Comparison of ENCODE assay signal across 11 mouse cellular contexts in genomic region chr11:113182083-113182861, GRCm38 (mm10).
DNase-seq lines count a peak whose midpoint lies in the region; ATAC-seq and TF ChIP-seq lines count a peak whose summit lies in the region.
"Had no signal": no experiment of that assay in that cellular context is flagged by ENCODE, and none has a peak within 500 bp of the region (broad histone marks: within the 10 kb centered on the region; RNA-seq: fewer than 3 reads in every experiment).

No protein-coding gene starts in this region.

- WGBS in forebrain, postnatal 0 days: 39% methylated on average over 13 of the region's 13 CpGs

- TF ChIP-seq CTCF in forebrain, postnatal 0 days (IDR thresholded peaks at IDR 0.05; ENCODE audit: low read depth): peak; percentile 39

- no peaks in the 10 kb centered on the region for H3K9me3 ChIP-seq in forebrain, postnatal 0 days (ENCODE audit: low read length)
- H3K9me3 ChIP-seq: lung, embryonic 15.5 days had no signal

- no peaks in the 10 kb centered on the region for H3K36me3 ChIP-seq in forebrain, postnatal 0 days (ENCODE audit: insufficient read depth)
- H3K36me3 ChIP-seq: lung, embryonic 15.5 days had no signal

- H3K4me3 ChIP-seq in forebrain, postnatal 0 days (ENCODE audit: low read depth, low read length): no peak overlapping the region
- H3K4me3 ChIP-seq: erythroblast, embryonic 14.5 days; lung, embryonic 15.5 days had no signal

- DNase-seq in layer of hippocampus, postnatal 10 days (ENCODE audit: low spot score in 2 of 2): peak; percentile 55 to 66
- no peak for DNase-seq in layer of hippocampus, adult 9-10 months (ENCODE audit: low spot score)
- peak; percentile 42 for DNase-seq in thymus, postnatal 4 days
- no peak for DNase-seq in thymus, postnatal 36 days
- no peak for DNase-seq in forebrain, postnatal 0 days
- no peak for DNase-seq in frontal cortex, postnatal 25 days (ENCODE audit: low spot score in 2 of 2)
- DNase-seq: layer of hippocampus, postnatal 36 days; thymus, adult 2 months had no signal

- no peak; the same call in 1 of the 2 replicates for ATAC-seq in forebrain, postnatal 0 days
- ATAC-seq in megakaryocyte-erythroid progenitor cell, adult 5-6 weeks (replicated peaks; ENCODE audit: low FRiP score, low TSS enrichment, poor library complexity, severe bottlenecking): no peak

- H3K4me1 ChIP-seq in forebrain, postnatal 0 days (ENCODE audit: insufficient read depth): peaks cover 4% of the 10 kb centered on the region; the same call in 1 of the 2 replicates

- H3K27me3 ChIP-seq in forebrain, postnatal 0 days (ENCODE audit: insufficient read depth, low read length): no peaks in the 10 kb centered on the region
- H3K27me3 ChIP-seq: lung, embryonic 15.5 days had no signal

- H3K27ac ChIP-seq in forebrain, postnatal 0 days (ENCODE audit: low read depth, low read length): no peak overlapping the region
- H3K27ac ChIP-seq: lung, embryonic 15.5 days had no signal

- no peak overlapping the region for H3K9ac ChIP-seq in forebrain, postnatal 0 days
- H3K9ac ChIP-seq: lung, embryonic 15.5 days had no signal

- H3K4me2 ChIP-seq in forebrain, postnatal 0 days (ENCODE audit: low read depth): no peak overlapping the region
- H3K4me2 ChIP-seq: lung, embryonic 15.5 days had no signal

Comparison
In these comparisons a context has a peak if more than half of its experiments do, and no peak if none do; other contexts are left out.
1. DNase-seq: peak in layer of hippocampus, postnatal 10 days (2 of 2) and thymus, postnatal 4 days (single experiment); none in layer of hippocampus, adult 9-10 months (single experiment), thymus, postnatal 36 days (0 of 2), forebrain, postnatal 0 days (single experiment) and frontal cortex, postnatal 25 days (0 of 2).